Mouse (Mus musculus): ENCODE measurements around the gene Ptpn7. TPM values are rescaled to one million over a fixed set of nuclear protein-coding genes. Genes with fewer than 3 reads are reported as not detected.

Ptpn7 gene
- polyA plus RNA-seq, 1 experiment from 2014 or later = 0.62 TPM

Other genes with a start within 250 kb of the Ptpn7 start
- 12.4 and 14.9 TPM in 2 replicates for gene Ppp1r12b, start 176.8 kb upstream of the Ptpn7 start, polyA plus RNA-seq (2015; fragmentation: Nextera tagmentation; extraction: Ambion mirVana)
- 15.3 and 17.0 TPM in 2 replicates for gene Ube2t, start 170.1 kb upstream of the Ptpn7 start, polyA plus RNA-seq (2015; fragmentation: Nextera tagmentation; extraction: Ambion mirVana)
- 0.47 and 0.92 TPM in 2 replicates for gene Lgr6, start 27.4 kb upstream of the Ptpn7 start, polyA plus RNA-seq (2015; fragmentation: Nextera tagmentation; extraction: Ambion mirVana)
- 284 and 285 TPM in 2 replicates for gene Arl8a, start 14.1 kb downstream of the Ptpn7 start, polyA plus RNA-seq (2015; fragmentation: Nextera tagmentation; extraction: Ambion mirVana)
- 0.35 and 0.41 TPM in 2 replicates for gene Gpr37l1, start 35.0 kb downstream of the Ptpn7 start, polyA plus RNA-seq (2015; fragmentation: Nextera tagmentation; extraction: Ambion mirVana)
- gene Elf3, start 125.9 kb downstream of the Ptpn7 start, polyA plus RNA-seq (2015; fragmentation: Nextera tagmentation; extraction: Ambion mirVana) = 0.19 TPM in 2 replicates
- 101 and 102 TPM in 2 replicates for gene Rnpep, start 151.4 kb downstream of the Ptpn7 start, polyA plus RNA-seq (2015; fragmentation: Nextera tagmentation; extraction: Ambion mirVana)
- 145 and 164 TPM in 2 replicates for gene Timm17a, start 181.1 kb downstream of the Ptpn7 start, polyA plus RNA-seq (2015; fragmentation: Nextera tagmentation; extraction: Ambion mirVana)
- gene Lmod1, start 192.1 kb downstream of the Ptpn7 start, polyA plus RNA-seq (2015; fragmentation: Nextera tagmentation; extraction: Ambion mirVana) = 0.29 and 0.31 TPM in 2 replicates
- 84.2 and 89.9 TPM in 2 replicates for gene Shisa4, start 242.5 kb downstream of the Ptpn7 start, polyA plus RNA-seq (2015; fragmentation: Nextera tagmentation; extraction: Ambion mirVana)

Data from hindbrain, embryonic 13.5 days (tissue).